Mouse (Mus musculus) cerebral cortex, adult 2 months (tissue): ENCODE results near the gene Pex11b.

Experiments used
- WGBS: fragments of 180-500 bp; shearing (Covaris S2); methylation state at CpG from one replicate; pipeline ENCODE4 v1.1.7; 2018; 5-methylcytosine and 5-hydroxymethylcytosine counted together

Gene Pex11b

DNA sequence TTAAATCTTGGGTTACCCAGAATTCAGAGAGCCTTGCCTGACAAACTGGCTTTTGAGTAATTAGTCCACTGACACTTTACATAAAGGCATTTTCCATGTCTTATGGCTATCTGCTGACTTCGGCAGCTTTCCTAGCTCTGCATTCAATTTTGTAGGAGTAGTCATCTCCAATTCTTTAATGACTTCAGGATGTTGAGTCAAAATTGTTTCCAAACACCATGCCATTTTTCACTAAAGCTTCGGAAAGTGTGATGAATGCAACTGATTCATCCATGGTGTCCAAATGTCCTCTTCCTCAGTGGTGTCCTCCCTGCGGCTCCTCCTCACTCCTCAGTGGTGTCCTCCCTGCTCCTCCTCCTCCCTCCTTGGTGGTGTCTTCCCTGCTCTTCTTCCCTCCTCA is 17.2 kb upstream of the Pex11b start:
- 78% methylated on average over 3 of the region's 3 CpGs for WGBS

DNA sequence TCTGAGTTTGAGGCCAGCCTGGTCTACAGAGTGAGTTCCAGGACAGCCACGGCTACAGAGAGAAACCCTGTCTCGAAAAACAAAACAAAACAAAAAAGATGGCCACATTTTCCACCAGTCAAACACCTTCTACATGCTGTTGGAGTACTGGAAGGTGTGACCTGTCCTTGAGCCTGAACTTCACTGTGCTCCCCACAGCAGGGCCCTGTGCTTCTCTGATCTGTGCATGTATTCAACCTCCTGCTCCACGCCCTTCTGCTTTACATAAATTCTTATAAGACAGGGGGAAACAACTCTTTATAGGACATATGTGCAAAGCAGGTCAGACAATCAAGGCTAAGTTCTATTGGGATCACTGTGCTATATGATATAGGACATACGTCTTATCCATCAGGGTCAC is 12.0 kb upstream of the Pex11b start:
- whole genome bisulfite sequencing = 93% methylated on average over 4 of the region's 4 CpGs

DNA sequence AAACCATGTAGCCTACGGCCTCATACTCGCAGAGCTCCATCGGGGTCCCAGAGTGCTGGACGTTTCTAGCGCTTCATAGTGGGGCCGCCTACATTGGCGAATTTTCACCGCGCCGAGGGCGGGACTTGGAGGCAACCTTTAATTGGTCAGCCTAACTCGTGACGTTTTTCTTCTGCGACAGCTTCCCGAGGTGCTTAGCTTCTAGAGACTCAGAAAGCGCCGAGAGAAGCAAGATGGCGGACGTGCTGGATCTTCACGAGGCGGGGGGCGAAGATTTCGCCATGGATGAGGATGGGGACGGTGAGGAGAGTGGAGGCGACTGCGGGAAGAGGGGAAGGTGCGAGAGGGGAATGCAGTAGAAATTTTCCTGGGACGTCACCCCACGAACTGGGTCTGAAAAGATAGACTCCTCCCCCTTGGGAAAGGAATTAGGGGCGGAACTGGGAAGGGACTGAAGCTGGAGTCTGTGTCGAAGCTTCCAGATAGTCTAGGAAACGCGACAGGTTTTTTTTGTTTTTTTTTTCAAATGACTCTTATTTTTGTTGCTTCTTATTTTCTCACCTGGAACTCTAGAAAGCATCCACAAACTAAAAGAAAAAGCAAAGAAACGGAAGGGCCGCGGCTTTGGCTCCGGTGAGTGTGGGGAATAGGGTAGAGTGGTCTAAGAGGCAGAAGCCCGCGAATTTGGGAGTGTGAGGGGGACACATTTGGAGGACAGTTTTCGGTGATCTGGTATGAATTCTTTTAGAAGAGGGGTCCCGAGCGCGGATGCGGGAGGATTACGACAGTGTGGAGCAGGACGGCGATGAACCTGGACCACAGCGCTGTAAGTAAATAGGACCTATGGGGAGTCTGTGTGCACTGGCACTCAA is 5.2 kb upstream of the Pex11b start, which contains the start of gene Rbm8a:
Gene Rbm8a, plus strand, starts transcription at position 205 of the 872 bp plus-strand sequence.
- WGBS = under 1% methylated on average over 48 of the region's 48 CpGs

DNA sequence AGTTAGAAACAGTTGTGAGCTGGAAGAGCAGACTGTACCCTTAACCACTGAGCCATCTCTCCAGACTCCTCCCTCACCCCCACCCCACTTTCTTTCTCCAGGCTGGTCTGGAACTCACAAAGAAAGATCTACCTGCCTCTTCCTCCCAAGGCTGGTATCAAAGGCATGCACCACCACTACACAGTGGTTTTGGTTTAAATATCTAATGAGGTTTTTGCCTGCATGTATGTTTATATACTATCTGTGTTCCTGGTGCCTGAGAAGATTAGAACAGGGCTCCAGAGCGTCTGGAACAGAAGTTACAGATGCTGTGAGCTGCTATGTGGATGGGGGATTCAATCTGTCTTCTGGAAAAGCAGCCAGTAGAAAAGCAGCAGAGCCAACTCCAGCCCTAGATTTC is 1.2 kb upstream of the Pex11b start:
- 60% methylated on average over 1 of the region's 1 CpGs for WGBS

DNA sequence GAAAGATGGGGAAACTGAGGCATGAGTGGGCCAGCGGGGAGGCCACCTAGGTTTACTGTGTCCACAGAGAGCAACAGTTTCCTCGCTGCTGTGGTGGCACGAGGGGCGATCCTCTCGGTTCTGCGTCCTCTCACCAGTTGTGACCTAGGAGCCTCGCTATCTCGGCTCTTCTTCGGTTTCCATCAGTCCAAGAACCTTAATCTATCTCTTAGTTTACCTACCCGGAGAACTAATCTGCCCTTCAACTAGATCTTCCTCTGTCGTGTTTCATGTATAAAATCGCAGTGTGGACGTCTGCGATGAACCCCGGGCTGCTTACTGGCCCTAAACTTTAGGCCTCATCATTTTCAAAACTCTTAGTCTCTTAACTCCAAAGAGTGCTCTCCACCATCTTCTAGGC is 730 bp downstream of the Pex11b start:
- 8% methylated on average over 15 of the region's 15 CpGs for WGBS

DNA sequence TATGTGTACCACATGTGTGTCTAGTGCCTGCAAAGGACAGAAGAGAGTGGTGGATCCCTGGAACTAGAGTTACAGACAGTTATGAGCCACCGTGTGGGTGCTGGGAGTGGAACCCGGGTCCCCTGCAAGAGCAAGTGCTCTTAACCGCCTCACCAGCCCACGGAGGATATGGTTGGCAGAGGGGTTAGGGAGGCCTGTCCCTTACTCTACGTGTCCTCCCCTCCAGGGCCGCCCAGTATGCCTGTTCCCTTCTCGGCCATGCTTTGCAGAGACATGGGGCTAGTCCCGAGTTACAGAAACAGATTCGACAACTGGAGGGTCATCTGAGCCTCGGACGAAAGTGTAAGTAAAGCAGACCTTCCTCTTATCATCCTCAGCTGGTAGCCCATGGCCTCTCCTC is 1.3 kb downstream of the Pex11b start:
- 72% methylated on average over 11 of the region's 11 CpGs for WGBS

DNA sequence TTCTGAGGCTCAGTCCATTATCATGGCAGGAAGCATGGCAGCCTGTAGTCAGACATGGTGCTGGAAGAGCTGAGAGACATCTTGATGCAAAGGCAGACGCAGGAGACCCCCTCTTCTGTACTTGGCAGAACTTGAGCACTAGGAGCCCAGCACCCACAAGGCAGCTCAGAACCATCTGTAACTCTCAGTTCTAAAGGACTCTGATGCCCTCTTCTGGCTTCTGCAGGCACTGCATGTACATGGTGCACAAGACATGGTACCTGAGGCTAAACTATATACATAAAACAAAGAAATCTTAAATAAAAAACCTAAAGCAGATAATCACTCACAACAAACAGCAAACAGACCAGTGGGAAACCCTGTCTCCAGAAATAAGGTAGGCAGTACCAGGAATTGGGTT is 4.0 kb downstream of the Pex11b start:
- WGBS = 61% methylated on average over 1 of the region's 1 CpGs

DNA sequence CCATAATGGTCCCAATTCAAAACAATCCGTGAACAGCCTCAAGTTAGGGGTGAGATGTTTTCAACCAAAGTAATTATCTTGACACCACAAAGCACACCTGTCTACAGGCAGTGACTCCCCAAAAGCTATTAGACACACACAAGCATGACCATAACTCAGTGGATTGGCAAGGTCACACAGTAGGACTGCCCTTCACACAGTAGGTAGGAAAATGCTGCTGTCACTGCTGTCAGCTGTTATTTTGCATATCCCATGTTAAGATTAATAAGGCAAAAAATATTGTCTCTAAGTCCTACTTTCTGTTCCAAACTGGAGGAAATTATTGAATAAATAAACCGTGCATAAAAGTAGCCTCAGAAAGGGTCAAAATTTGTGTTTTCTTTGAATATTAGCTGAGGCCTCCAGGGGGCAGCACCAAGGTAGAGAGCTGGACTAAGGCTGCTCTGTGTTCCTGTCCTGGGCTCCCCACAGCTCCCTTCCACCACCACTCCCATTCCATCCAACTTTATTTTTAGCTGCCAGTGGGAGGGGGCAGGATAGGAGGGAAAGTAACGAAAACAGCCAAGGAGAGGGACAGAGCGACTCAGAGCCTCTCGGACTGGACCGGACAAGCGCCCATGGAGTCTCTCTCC is 10.0 kb downstream of the Pex11b start, which contains the start of gene Itga10:
Gene Itga10, plus strand, starts transcription at position 567 of the 632 bp plus-strand sequence.
- WGBS = 60% methylated on average over 7 of the region's 7 CpGs

DNA sequence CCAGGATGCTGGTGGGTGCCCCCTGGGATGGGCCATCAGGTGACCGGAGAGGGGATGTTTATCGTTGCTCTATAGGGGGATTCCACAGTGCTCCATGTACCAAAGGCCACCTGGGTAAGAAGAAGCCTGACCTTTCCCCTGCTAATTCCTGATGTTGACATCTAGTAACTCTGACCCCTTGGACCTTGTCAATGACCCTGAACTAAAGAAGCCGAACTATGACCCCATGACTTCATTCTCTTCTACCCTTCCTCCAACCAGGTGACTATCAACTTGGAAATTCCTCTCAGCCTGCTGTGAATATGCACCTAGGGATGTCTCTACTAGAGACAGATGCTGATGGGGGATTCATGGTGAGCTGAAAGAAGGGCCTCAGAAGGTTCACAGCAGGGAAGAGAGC is 12.2 kb downstream of the Pex11b start:
- WGBS = 86% methylated on average over 3 of the region's 3 CpGs

DNA sequence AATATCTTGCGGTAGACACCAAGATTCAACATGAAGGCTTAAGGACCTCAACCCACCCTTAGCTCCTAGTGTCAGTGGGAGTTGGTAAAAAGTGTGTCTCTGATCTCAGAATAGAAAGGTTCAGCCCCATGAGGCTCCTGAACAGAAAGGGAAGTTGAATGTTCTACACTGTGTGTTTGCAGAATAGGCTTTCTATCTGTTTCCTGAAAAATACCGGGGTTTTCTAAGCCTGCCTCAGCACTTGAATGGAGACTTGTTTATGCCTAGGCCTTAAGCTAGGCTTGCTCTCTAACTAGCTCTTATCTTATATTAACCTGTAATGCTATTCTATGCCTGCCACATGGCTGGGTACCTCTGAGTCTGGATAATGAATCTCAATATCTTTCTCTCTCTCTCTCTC is 25.7 kb downstream of the Pex11b start:
- WGBS = 83% methylated on average over 2 of the region's 2 CpGs

DNA sequence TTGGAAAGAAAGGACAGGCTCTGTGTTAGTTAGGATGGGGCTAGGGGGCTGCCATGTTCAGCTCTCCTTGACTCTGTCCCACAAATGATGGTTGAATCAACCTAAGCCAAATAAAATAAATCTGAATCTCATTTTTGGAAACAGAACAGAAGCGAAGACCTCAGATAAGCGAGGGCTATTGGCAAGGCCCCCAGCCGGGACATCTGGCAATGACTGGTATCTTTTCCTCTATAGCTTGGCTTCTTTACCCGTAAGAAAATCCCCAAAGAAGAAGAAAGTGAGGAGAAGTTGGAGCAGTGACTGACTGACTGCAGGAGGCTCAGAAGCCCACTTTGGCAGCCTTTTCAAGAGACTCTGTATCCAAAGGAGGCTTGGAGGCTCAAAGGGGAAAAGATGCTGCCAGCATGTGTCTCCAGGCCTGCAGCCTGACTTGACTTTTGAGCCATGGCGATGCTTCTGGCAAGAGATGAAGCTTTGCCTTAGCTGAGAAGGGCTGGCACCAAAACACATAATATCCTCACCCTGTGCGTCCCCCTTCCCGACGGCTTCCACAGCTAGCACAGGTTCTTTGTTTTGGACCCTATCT is 27.6 kb downstream of the Pex11b start:
- 27% methylated on average over 8 of the region's 8 CpGs for WGBS

DNA sequence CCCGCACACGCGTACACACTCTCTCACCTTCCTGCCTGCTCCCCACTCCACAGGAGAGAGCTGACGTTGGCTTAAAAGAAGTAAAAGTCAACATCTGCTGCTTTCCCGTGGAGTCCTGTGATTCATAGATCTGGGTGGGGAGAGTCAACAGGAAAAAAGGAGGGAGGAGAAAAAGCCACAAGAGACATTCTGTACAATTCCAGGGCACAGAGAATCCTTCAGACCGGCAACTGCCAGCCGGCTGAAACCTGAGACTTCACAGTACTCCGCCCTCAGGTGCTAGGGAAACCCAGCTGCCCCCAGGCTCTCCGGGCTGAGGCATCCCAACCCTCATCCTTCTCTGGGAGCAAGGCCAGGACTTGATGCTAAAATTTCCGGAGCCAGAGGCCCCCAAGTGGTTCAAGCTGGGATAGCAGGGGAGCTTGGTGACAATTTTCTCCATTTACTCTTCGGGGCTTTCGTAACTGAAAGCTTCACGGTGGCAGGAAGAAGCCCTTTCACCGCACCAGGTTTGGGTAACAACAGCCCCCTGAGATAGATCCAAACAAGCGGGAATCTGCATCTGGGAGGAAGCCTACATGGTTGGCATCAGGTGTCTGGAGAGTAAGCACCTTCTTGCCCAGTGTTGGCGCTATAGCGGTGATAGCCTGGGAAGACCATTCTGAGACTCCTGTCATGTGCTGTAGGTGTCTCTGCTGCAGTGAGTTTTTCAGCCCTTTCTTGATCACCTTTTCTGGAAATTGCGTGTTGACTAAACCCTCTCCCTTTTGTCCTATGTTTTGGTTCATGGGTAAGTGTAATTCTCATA is 28.5 kb downstream of the Pex11b start:
- 3% methylated on average over 18 of the region's 18 CpGs for WGBS

DNA sequence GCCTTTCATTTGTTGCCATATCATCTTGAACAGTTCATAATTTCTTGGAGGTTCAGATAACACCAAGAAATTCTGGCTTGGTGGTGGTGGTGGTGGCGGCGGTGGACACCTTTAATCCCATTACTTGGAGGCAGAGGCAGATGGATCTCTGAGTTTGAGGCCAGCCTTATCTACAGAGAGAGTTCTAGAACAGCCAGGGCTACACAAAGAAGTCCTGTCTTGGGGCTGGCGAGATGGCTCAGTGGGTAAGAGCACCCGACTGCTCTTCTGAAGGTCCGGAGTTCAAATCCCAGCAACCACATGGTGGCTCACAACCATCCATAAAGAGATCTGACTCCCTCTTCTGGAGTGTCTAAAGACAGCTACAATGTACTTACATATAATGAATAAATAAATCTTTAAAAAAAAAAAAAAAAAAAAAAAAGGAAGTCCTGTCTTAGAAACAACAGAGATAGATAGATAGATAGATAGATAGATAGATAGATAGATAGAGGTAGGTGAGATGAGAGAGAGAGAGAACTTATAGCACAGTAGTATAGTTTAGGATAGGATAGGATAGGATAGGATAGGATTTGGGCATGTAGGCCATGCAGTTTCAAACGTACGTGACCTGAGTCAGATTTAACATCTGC is 30.7 kb downstream of the Pex11b start:
- 94% methylated on average over 7 of the region's 7 CpGs for WGBS

DNA sequence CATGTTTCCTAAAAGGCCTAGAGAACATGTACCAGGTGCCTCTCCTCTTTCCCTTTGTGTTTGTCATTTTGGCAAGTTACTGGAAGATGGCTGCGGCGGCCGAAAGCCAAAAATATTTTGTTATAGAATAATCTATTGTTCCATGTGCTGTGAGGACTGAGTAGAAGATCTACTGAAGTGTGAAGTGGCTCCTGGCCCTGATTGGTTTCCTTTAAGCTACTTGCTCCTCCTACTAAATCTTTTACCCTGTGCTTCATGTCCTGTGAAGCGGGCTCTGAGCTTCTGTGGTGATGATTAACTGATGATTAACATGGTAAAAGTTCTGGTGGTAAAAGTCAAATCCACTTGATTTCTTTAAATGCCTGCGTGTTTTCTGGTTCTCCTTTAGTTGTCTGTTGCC is 31.7 kb downstream of the Pex11b start:
- WGBS = 94% methylated on average over 5 of the region's 5 CpGs

DNA sequence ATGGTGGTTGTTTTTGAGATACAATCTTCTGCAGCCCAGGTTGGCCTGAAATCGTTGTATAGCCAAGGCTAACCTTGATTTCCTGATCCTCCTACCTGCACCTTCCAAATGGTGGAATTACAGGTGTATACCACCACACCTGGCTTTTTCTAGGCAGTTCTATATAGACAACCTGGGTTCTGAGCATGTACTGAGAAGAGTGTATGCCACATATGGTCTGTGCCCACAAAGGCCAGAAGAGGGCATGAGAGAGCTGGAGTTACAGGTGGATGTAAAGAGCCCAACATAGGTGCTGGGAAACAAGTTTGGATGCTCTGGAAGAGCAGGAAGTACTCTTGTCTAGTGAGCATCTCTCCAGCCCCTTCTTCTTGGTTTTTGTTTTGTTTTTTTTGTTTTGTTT is 32.1 kb downstream of the Pex11b start:
- WGBS = 43% methylated on average over 1 of the region's 1 CpGs

DNA sequence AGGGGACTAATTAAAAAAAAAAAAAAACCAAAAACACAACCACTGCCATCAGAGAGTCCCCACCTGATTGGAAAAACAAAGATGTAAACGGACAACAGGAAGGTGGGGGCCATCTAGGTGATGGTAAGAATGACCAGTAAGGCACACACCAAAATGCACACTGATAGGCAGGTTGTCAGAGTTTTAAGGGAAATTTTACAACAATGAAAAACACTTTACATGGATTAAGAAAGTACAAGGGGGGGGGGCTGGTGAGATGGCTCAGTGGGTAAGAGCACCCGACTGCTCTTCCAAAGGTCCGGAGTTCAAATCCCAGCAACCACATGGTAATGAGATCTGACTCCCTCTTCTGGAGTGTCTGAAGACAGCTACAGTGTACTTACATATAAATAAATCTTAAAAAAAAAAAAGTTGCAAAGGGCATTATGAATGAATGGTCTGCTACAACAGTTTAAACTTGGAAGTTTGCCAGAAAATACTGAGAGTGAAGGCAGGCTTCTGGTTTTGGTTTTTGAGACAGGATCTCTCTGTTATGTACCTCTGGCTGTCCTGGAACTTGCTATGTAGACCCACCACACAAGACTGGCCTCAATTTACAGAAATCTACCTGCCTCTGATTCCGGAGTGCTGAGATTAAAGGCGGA is 33.4 kb downstream of the Pex11b start:
- WGBS = 88% methylated on average over 5 of the region's 5 CpGs

DNA sequence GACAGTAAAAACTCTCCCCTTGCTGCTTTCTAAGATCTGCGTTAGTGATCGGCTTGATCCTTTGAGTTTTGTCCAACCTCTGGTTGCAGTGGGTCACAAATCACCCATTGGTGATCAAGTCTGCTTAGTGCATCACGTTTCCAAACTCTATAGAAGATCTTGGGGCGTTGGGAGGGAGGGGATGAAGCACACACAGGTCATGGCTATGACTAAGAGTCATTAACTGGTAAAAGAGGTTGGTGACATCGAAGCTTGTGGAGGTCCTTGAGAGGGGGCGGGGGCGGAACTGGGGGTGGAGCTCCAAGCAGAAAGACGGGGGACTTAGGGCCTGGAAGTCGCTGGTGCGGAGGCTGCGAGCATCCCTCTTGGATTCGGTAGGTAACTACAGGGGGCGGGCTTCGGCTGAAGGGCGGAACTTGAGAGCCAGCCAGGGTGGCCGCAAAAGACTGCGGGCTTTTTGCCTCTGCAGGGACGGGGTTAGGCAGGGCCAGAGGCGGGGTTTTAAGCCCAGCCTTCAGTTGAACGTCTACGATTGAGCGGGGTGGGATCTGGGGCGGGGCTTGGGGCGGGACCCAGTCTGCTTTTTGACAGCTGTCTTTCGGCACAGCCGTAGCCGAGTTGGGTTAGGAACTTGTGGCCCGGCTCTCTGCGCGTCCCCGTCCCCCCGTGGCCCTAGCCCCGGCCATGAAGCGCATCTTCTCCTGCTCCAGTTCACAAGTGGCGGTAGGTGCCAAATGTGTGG is 34.7 kb downstream of the Pex11b start, which contains the start of gene Ankrd35:
Gene Ankrd35, plus strand, starts transcription at position 405 of the 742 bp plus-strand sequence.
- WGBS = 5% methylated on average over 35 of the region's 35 CpGs

DNA sequence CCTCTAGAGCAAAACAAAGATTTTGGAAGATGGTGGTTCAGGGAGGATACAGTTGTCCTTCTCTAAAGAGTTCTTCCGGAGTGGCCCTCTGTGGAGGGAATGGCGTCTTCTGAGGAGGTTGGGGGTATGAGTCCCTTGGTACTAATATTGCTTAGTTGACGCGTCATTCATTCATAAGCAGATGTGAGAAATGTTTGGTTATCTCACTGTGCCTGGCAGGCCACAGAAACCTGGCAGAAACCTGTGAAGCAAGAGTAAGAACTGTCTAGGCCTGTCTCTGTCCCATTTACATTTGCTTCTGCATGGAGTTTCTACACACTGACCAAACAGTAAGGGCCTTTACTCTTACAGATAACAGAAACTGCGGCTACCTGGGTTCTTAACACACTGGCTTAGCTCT is 36.3 kb downstream of the Pex11b start:
- 97% methylated on average over 5 of the region's 5 CpGs for WGBS

DNA sequence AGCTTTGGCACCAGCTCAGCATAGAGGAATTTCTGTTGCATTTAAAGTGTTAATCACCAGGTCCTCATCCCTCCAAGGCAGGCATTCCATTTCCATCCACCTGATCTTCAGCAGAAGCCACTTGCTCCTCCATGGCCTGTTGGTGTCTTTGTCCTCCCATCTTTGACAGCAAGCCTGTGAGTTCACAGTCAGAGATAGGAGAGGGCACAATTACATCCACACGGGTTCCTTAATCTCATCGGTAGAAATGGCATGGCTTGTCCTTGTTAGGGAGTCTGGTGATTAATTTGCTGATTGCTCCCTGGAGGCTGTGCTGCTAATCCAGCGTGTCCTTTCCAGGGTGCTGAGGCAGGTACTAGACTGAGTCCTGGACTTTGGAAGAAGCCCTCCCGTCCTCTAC is 38.3 kb downstream of the Pex11b start:
- 85% methylated on average over 4 of the region's 4 CpGs for WGBS

DNA sequence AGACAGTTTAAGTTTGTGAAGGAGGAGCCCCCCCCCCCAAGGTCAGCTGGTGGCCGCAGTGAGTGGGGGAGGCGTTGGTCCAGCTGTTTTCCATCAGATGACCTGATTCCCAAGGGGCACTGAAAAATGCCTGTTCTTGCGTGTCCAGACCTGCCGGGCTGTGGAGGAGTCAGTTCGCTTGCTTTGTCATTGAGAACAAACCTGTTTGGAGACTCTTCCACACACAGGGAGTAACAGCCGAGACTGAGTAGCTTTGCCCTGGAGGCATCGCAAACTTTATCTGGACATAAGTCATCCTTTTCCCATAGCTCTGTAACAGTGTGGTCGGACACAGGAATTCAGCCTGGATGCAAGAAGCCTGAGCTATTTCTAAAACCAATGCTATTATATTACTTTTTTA is 39.3 kb downstream of the Pex11b start:
- WGBS = 84% methylated on average over 8 of the region's 8 CpGs
